Mouse (Mus musculus): ENCODE data around the gene Ramp3. TPM values are rescaled to one million over a fixed set of nuclear protein-coding genes. Genes with fewer than 3 reads are reported as not detected.

The Ramp3 gene
- total RNA-seq, 2 experiments from 2014 or later = 5.4 to 6.8 TPM

- DNase-seq (ENCODE audit: low spot score in 2 of 2) = no peak
Observed at GRCm38 (mm10) chr11:6670044-6670443, 11.7 kb downstream of the Ramp3 start.

GRCm38 (mm10) chr11:6670826-6671225 lies 12.5 kb downstream of the Ramp3 start:
- no peak for DNase-seq (ENCODE audit: low spot score in 2 of 2)

GRCm38 (mm10) chr11:6674701-6675100 lies 16.4 kb downstream of the Ramp3 start:
- no peak for DNase-seq (ENCODE audit: low spot score in 2 of 2)

- DNase-seq (ENCODE audit: low spot score in 2 of 2) = no peak
Observed at GRCm38 (mm10) chr11:6675402-6675801, 17.1 kb downstream of the Ramp3 start.

- no peak for DNase-seq (ENCODE audit: low spot score in 2 of 2)
Observed at GRCm38 (mm10) chr11:6676641-6677040, 18.3 kb downstream of the Ramp3 start.

- DNase-seq (ENCODE audit: low spot score in 2 of 2) = peak in 1 of 2 experiments; percentile 33
Observed at GRCm38 (mm10) chr11:6677530-6677929, 19.2 kb downstream of the Ramp3 start.

GRCm38 (mm10) chr11:6679694-6680396 lies 21.5 kb downstream of the Ramp3 start:
- no peak for DNase-seq (ENCODE audit: low spot score in 2 of 2)

- no peak for DNase-seq (ENCODE audit: low spot score in 2 of 2)
Observed at GRCm38 (mm10) chr11:6680397-6680818, 22.1 kb downstream of the Ramp3 start.

- no peak for DNase-seq (ENCODE audit: low spot score in 2 of 2)
Observed at GRCm38 (mm10) chr11:6684741-6685140, 26.4 kb downstream of the Ramp3 start.

GRCm38 (mm10) chr11:6688888-6689287 lies 30.6 kb downstream of the Ramp3 start:
- no peak for DNase-seq (ENCODE audit: low spot score in 2 of 2)

GRCm38 (mm10) chr11:6692341-6692740 lies 34.0 kb downstream of the Ramp3 start:
- DNase-seq (ENCODE audit: low spot score in 2 of 2) = no peak

- DNase-seq (ENCODE audit: low spot score in 2 of 2) = no peak
Observed at GRCm38 (mm10) chr11:6694114-6694513, 35.8 kb downstream of the Ramp3 start.

- DNase-seq (ENCODE audit: low spot score in 2 of 2) = no peak
Observed at GRCm38 (mm10) chr11:6695176-6695575, 36.9 kb downstream of the Ramp3 start.

GRCm38 (mm10) chr11:6696551-6696950 lies 38.2 kb downstream of the Ramp3 start:
- no peak for DNase-seq (ENCODE audit: low spot score in 2 of 2)

- DNase-seq (ENCODE audit: low spot score in 2 of 2) = no peak
Observed at GRCm38 (mm10) chr11:6697751-6698150, 39.4 kb downstream of the Ramp3 start.

- DNase-seq (ENCODE audit: low spot score in 2 of 2) = no peak
Observed at GRCm38 (mm10) chr11:6698281-6698680, 40.0 kb downstream of the Ramp3 start.

GRCm38 (mm10) chr11:6702258-6702657 lies 43.9 kb downstream of the Ramp3 start:
- no peak for DNase-seq (ENCODE audit: low spot score in 2 of 2)

GRCm38 (mm10) chr11:6704851-6705250 lies 46.5 kb downstream of the Ramp3 start:
- DNase-seq (ENCODE audit: low spot score in 2 of 2) = no peak

- no peak for DNase-seq (ENCODE audit: low spot score in 2 of 2)
Observed at GRCm38 (mm10) chr11:6705516-6705915, 47.2 kb downstream of the Ramp3 start.

- no peak for DNase-seq (ENCODE audit: low spot score in 2 of 2)
Observed at GRCm38 (mm10) chr11:6706796-6707195, 48.5 kb downstream of the Ramp3 start.

- no peak for DNase-seq (ENCODE audit: low spot score in 2 of 2)
Observed at GRCm38 (mm10) chr11:6708437-6708836, 50.1 kb downstream of the Ramp3 start.

- DNase-seq (ENCODE audit: low spot score in 2 of 2) = no peak
Observed at GRCm38 (mm10) chr11:6710409-6710808, 52.1 kb downstream of the Ramp3 start.

- DNase-seq (ENCODE audit: low spot score in 2 of 2) = no peak
Observed at GRCm38 (mm10) chr11:6720746-6721145, 62.4 kb downstream of the Ramp3 start.

All from layer of hippocampus, postnatal 10 days (tissue).